In genomic region chr16:32826521-32826920, GRCm38 (mm10) we compare ENCODE assay signal across 34 mouse cellular contexts. TPM values are rescaled to one million over a fixed set of nuclear protein-coding genes. Genes with fewer than 3 reads are reported as not detected.
DNase-seq lines count a peak whose midpoint lies in the region; TF ChIP-seq lines count a peak whose summit lies in the region.
"Had no signal": no experiment of that assay in that cellular context is flagged by ENCODE, and none has a peak within 500 bp of the region (broad histone marks: within the 10 kb centered on the region; RNA-seq: fewer than 3 reads in every experiment).

No protein-coding gene starts in this region.

- no peak for TF ChIP-seq POLR2A in kidney, adult 2 months (IDR thresholded peaks at IDR 0.05; ENCODE audit: low read depth, low read length)

- no peaks in the 10 kb centered on the region for H3K27me3 ChIP-seq in kidney, adult 2 months (replicated peaks; ENCODE audit: control insufficient read depth, insufficient read depth, low read length)
- H3K27me3 ChIP-seq: embryonic facial prominence, embryonic 12.5 days; limb, embryonic 15.5 days; liver, embryonic 13.5 days had no signal

- peak; percentile 34 for DNase-seq in kidney, adult 9 months
- DNase-seq in kidney, adult 2 months: no peak
- DNase-seq in thymus, postnatal 4 days: peak; percentile 20
- no peak for DNase-seq in thymus, postnatal 0 days (ENCODE audit: low spot score)
- peak; percentile 52 for DNase-seq in NIH3T3 (ENCODE audit: low read depth)
- DNase-seq in urinary bladder, postnatal 25 days (ENCODE audit: low spot score): no peak
- no peak for DNase-seq in layer of hippocampus, adult 8-10 months (ENCODE audit: low spot score in 2 of 2)
- DNase-seq: adrenal gland, postnatal 36 days; cerebellum, adult 11 months; cerebellum, adult 9-10 months; cerebellum, postnatal 36 days; gastrocnemius, postnatal 10 days; kidney, postnatal 14 days; liver, embryonic 13.5 days; lung, adult 2 months; lung, postnatal 14 days had no signal

- no peak overlapping the region for H3K27ac ChIP-seq in kidney, adult 2 months (ENCODE audit: insufficient read depth, low read depth, low read length)
- H3K27ac ChIP-seq: embryonic facial prominence, embryonic 12.5 days; forebrain, embryonic 10.5 days; limb, embryonic 10.5 days; limb, embryonic 15.5 days; liver, embryonic 13.5 days had no signal

- no peak overlapping the region for H3K4me3 ChIP-seq in kidney, adult 2 months (ENCODE audit: insufficient read depth, low read depth, low read length)
- H3K4me3 ChIP-seq: embryonic facial prominence, embryonic 12.5 days; forebrain, embryonic 10.5 days; limb, embryonic 10.5 days; limb, embryonic 15.5 days; liver, embryonic 13.5 days had no signal

- no peak for TF ChIP-seq CTCF in kidney, adult 2 months (conservative IDR thresholded peaks at IDR 0.05; ENCODE audit: insufficient read depth, insufficient read length, low read depth, low read length)

- H3K4me1 ChIP-seq in kidney, adult 2 months (ENCODE audit: control insufficient read depth, insufficient read depth, low read length): no peaks in the 10 kb centered on the region
- H3K4me1 ChIP-seq: embryonic facial prominence, embryonic 12.5 days; forebrain, embryonic 10.5 days had no signal

- H3K36me3 ChIP-seq in kidney, adult 2 months (ENCODE audit: control insufficient read depth, insufficient read depth, low read length): no peaks in the 10 kb centered on the region; the same call in none of the 2 replicates

- WGBS in kidney, adult 2 months: 94% methylated on average over 11 of the region's 11 CpGs

RNA-seq across cellular contexts. Expression of gene Smbd1, which starts 16.2 kb away (rescaled TPM):
- polyA plus RNA-seq in kidney, adult 2 months (2012; rRNA removed): not detected in 2 replicates
- 0.29 TPM in 1 of 2 replicates, not detected in the other for polyA plus RNA-seq in thymus, postnatal 0 days (2015; fragmentation: Nextera tagmentation; extraction: Ambion mirVana)
- total RNA-seq in layer of hippocampus, adult 8-10 months (2022): not detected
- total RNA-seq: adrenal gland, adult 18-20 months; adrenal gland, postnatal 36 days; gastrocnemius, postnatal 10 days; heart, postnatal 25 days; layer of hippocampus, postnatal 25 days; megakaryocyte progenitor cell, adult 5-6 weeks had no signal
- polyA plus RNA-seq: embryonic facial prominence, embryonic 12.5 days; forebrain, embryonic 10.5 days; forebrain, embryonic 16.5 days; heart, embryonic 14.5 days; hindbrain, embryonic 11.5 days; hindbrain, embryonic 16.5 days; intestine, embryonic 14.5 days; kidney, embryonic 14.5 days; limb, embryonic 10.5 days; limb, embryonic 15.5 days; liver, embryonic 13.5 days; midbrain, embryonic 11.5 days; midbrain, embryonic 16.5 days; neural tube, embryonic 11.5 days; testis, adult 2 months had no signal

RNA-seq across cellular contexts. Expression of gene Muc20, which starts 29.3 kb away (rescaled TPM):
- polyA plus RNA-seq in kidney, adult 2 months (2012; rRNA removed): 39.2 and 41.8 TPM in 2 replicates
- polyA plus RNA-seq in thymus, postnatal 0 days (2015; fragmentation: Nextera tagmentation; extraction: Ambion mirVana): 0.10 and 0.13 TPM in 2 replicates
- total RNA-seq in layer of hippocampus, adult 8-10 months (2022): under 1 TPM in 1 of 4 experiments, not detected in 3; 0.12 TPM
- total RNA-seq: adrenal gland, postnatal 36 days; layer of hippocampus, postnatal 25 days; megakaryocyte progenitor cell, adult 5-6 weeks had no signal
- polyA plus RNA-seq: embryonic facial prominence, embryonic 12.5 days; forebrain, embryonic 10.5 days; forebrain, embryonic 16.5 days; hindbrain, embryonic 11.5 days; hindbrain, embryonic 16.5 days; limb, embryonic 10.5 days; limb, embryonic 15.5 days; midbrain, embryonic 11.5 days; midbrain, embryonic 16.5 days; neural tube, embryonic 11.5 days had no signal

RNA-seq across cellular contexts. Expression of gene Fyttd1, which starts 50.8 kb away (rescaled TPM):
- 6.2 and 9.0 TPM in 2 replicates for polyA plus RNA-seq in kidney, adult 2 months (2012; rRNA removed)
- polyA plus RNA-seq in thymus, postnatal 0 days (2015; fragmentation: Nextera tagmentation; extraction: Ambion mirVana): 82.7 and 84.2 TPM in 2 replicates
- 100 to 1,000 TPM in 3 of 4 experiments, 10 to 100 TPM in 1; 98.8 to 115 (median 109) TPM for total RNA-seq in layer of hippocampus, adult 8-10 months (2022)

RNA-seq across cellular contexts. Expression of gene Rubcn, which starts 51.0 kb away (rescaled TPM):
- polyA plus RNA-seq in kidney, adult 2 months (2012; rRNA removed): 36.9 and 38.9 TPM in 2 replicates
- 9.9 and 10.0 TPM in 2 replicates for polyA plus RNA-seq in thymus, postnatal 0 days (2015; fragmentation: Nextera tagmentation; extraction: Ambion mirVana)
- 10 to 100 TPM; 55.2 to 74.8 (median 63.8) TPM for total RNA-seq in layer of hippocampus, adult 8-10 months (2022)

Comparison
In these comparisons a context has a peak if more than half of its experiments do, and no peak if none do; other contexts are left out.
1. DNase-seq: peak in kidney, adult 9 months (single experiment), thymus, postnatal 4 days (single experiment) and NIH3T3 (single experiment); none in kidney, adult 2 months (single experiment), thymus, postnatal 0 days (single experiment), urinary bladder, postnatal 25 days (single experiment) and layer of hippocampus, adult 8-10 months (0 of 2).
2. RNA of gene Muc20, which starts 29.3 kb away (polyA plus RNA-seq): 39.2 to 41.8 TPM in kidney, adult 2 months; 0.10 to 0.13 TPM in thymus, postnatal 0 days; every median in the first group is over 10 times any median in the second.